In genomic region chr6:43442191-43442590, GRCm38 (mm10) we compare ENCODE assay signal across 18 mouse cellular contexts.
"Had no signal": no experiment of that assay in that cellular context is flagged by ENCODE, and none has a peak within 500 bp of the region (broad histone marks: within the 10 kb centered on the region; RNA-seq: fewer than 3 reads in every experiment).

No protein-coding gene starts in this region.

- H3K36me3 ChIP-seq: kidney, embryonic 15.5 days; limb, embryonic 10.5 days; limb, embryonic 13.5 days; liver, embryonic 12.5 days; liver, embryonic 15.5 days; lung, embryonic 15.5 days; midbrain, embryonic 10.5 days; midbrain, embryonic 13.5 days had no signal

- ATAC-seq: liver, embryonic 12.5 days; midbrain, embryonic 13.5 days; midbrain, embryonic 16.5 days had no signal

- H3K9me3 ChIP-seq: kidney, embryonic 15.5 days; limb, embryonic 10.5 days; limb, embryonic 13.5 days; liver, embryonic 12.5 days; liver, embryonic 15.5 days; lung, embryonic 15.5 days; megakaryocyte, embryonic 14.5 days; midbrain, embryonic 10.5 days; midbrain, embryonic 13.5 days had no signal

- H3K4me3 ChIP-seq: kidney, embryonic 15.5 days; limb, embryonic 10.5 days; limb, embryonic 13.5 days; liver, embryonic 12.5 days; liver, embryonic 15.5 days; lung, embryonic 15.5 days; megakaryocyte, embryonic 14.5 days; midbrain, embryonic 10.5 days; midbrain, embryonic 13.5 days had no signal

- DNase-seq: kidney, postnatal 10 days; kidney, postnatal 36 days; liver; lung, adult 18-20 months; lung, postnatal 10 days; lung, postnatal 36 days; thymus, adult 18-20 months; thymus, postnatal 36 days had no signal

- H3K27ac ChIP-seq: kidney, embryonic 15.5 days; limb, embryonic 10.5 days; limb, embryonic 13.5 days; liver, embryonic 12.5 days; liver, embryonic 15.5 days; lung, embryonic 15.5 days; midbrain, embryonic 10.5 days; midbrain, embryonic 13.5 days had no signal

- H3K27me3 ChIP-seq: kidney, embryonic 15.5 days; limb, embryonic 13.5 days; liver, embryonic 12.5 days; liver, embryonic 15.5 days; lung, embryonic 15.5 days; megakaryocyte, embryonic 14.5 days; midbrain, embryonic 13.5 days had no signal

- H3K4me1 ChIP-seq: kidney, embryonic 15.5 days; limb, embryonic 10.5 days; limb, embryonic 13.5 days; liver, embryonic 12.5 days; liver, embryonic 15.5 days; lung, embryonic 15.5 days; megakaryocyte, embryonic 14.5 days; midbrain, embryonic 13.5 days had no signal
